Mouse (Mus musculus) megakaryocyte, embryonic 14.5 days (primary cell): ENCODE measurements around the gene Ehbp1.

ENCODE experiments used
- FLI1 ChIP-seq: IDR thresholded peaks from 2 replicates; pipeline ENCODE4 v1.6.1; 2012; ENCODE audit warnings: low read length, inconsistent platforms, mixed read lengths
- GATA1 ChIP-seq: IDR thresholded peaks from 3 replicates; pipeline ENCODE4 v1.6.1; 2012; ENCODE audit warnings: mixed read lengths, low read length, inconsistent platforms, borderline replicate concordance

GRCm38 (mm10) chr11:22089346-22089745, 252.7 kb downstream of the Ehbp1 start:
- TF ChIP-seq GATA1 (no peak), FLI1 (no peak)
